Mouse (Mus musculus) CH12.LX (cell line): ENCODE data around the gene Dixdc1.

ENCODE experiments used
- CHD1 ChIP-seq: IDR thresholded peaks from 2 replicates; pipeline ENCODE4 v1.6.1; 2012; ENCODE audit warnings: low read depth, low read length, improper control_type of control experiment, inconsistent platforms
- TCF12 ChIP-seq: IDR thresholded peaks from 2 replicates; pipeline ENCODE4 v1.6.1; 2014; ENCODE audit warnings: low read depth, mild to moderate bottlenecking, inconsistent platforms, low read length, improper control_type of control experiment

DNA sequence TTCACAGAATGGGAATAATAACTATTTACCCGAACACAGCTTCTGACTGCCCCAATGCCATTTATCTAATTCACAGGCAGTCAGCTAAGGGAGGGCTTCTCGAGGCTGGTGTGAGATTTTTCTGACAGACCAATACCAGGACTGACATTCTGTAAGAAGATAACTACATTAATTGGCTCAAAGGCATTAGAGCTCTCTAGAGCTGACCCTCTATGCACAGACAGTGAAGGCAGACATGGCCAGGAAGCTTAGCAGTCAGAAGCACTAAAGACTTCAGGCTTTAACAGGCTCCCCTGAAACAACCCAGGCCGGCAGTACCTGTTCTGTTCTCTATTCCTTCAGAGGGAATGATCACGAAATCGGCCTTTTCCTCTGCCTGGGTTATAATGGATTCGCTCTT is 44.2 kb downstream of the Dixdc1 start:
- no peak for TF ChIP-seq TCF12
- TF ChIP-seq CHD1, result no peak
